18 mouse cellular contexts compared by ENCODE assay signal in genomic region chr1:185071566-185071965, GRCm38 (mm10).
A peak's percentile ranks its signal among the peaks of the same experiment; 100 is the strongest.
DNase-seq lines count a peak whose midpoint lies in the region; ATAC-seq and TF ChIP-seq lines count a peak whose summit lies in the region.
"Had no signal": no experiment of that assay in that cellular context is flagged by ENCODE, and none has a peak within 500 bp of the region (broad histone marks: within the 10 kb centered on the region; RNA-seq: fewer than 3 reads in every experiment).

No protein-coding gene starts in this region.

- WGBS in large intestine, adult 2 months = 35% methylated on average over 7 of the region's 7 CpGs
- 56% methylated on average over 7 of the region's 7 CpGs for WGBS in liver, postnatal 0 days (ENCODE audit: insufficient replicate concordance)

- no peak for TF ChIP-seq POLR2A in MEL (IDR thresholded peaks at IDR 0.05; ENCODE audit: control insufficient read depth in 1 of 2, insufficient read depth in 1 of 2, low read depth in 1 of 2, low read length in 2 of 2, poor library complexity in 1 of 2)

- H3K79me2 ChIP-seq in MEL (ENCODE audit: control insufficient read depth, insufficient read depth, low read length, poor library complexity) = no peaks in the 10 kb centered on the region

- no peaks in the 10 kb centered on the region for H3K36me3 ChIP-seq in MEL (ENCODE audit: control insufficient read depth in 1 of 2, insufficient read depth in 2 of 2, low read length in 2 of 2)
- H3K36me3 ChIP-seq in liver, postnatal 0 days (replicated peaks; ENCODE audit: insufficient read depth, low read length) = no peaks in the 10 kb centered on the region
- H3K36me3 ChIP-seq: forebrain, embryonic 15.5 days; limb, embryonic 15.5 days; midbrain, embryonic 10.5 days had no signal

- peak; percentile 35; the same call in 1 of the 2 replicates for ATAC-seq in liver, postnatal 0 days
- ATAC-seq: forebrain, embryonic 15.5 days had no signal

- TF ChIP-seq RAD21 in MEL (IDR thresholded peaks at IDR 0.05; ENCODE audit: low read depth, low read length) = no peak

- no peaks in the 10 kb centered on the region for H3K27me3 ChIP-seq in MEL (ENCODE audit: control insufficient read depth in 1 of 2, insufficient read depth in 2 of 2, low read length in 2 of 2)
- no peaks in the 10 kb centered on the region for H3K27me3 ChIP-seq in liver, postnatal 0 days (ENCODE audit: insufficient read depth, low read length)
- H3K27me3 ChIP-seq: forebrain, embryonic 15.5 days; limb, embryonic 15.5 days had no signal

- TF ChIP-seq EP300 in MEL (IDR thresholded peaks at IDR 0.05; ENCODE audit: low read depth in 1 of 2, low read length in 2 of 2) = no peak
- 0 out of 2 replicates have a peak, but pooled peaks have one; percentile 11 for TF ChIP-seq EP300 in liver, postnatal 0 days (IDR thresholded peaks at IDR 0.05; ENCODE audit: low read depth)

- no peak overlapping the region for H3K4me2 ChIP-seq in liver, postnatal 0 days (ENCODE audit: low read depth, low read length)
- H3K4me2 ChIP-seq: forebrain, embryonic 15.5 days; limb, embryonic 15.5 days had no signal

- DNase-seq in MEL (ENCODE audit: low read depth, low spot score) = peak; percentile 3
- peak; percentile 71 for DNase-seq in c-Kit-positive CD71-positive TER-119-negative erythroid progenitor cells, embryonic 14.5 days (ENCODE audit: low read depth)
- peak; percentile 11 for DNase-seq in large intestine, adult 2 months (ENCODE audit: low read depth, low spot score)
- no peak for DNase-seq in liver, postnatal 0 days
- DNase-seq in gastrocnemius, adult 18-20 months (ENCODE audit: low spot score) = no peak
- DNase-seq in cerebellum, adult 18-20 months = no peak
- no peak for DNase-seq in layer of hippocampus, postnatal 25 days (ENCODE audit: extremely low spot score in 1 of 2, low spot score in 1 of 2)
- DNase-seq: adrenal gland, adult 8-10 months; cerebellum, adult 8-10 months; kidney, adult 18-20 months; kidney, postnatal 36 days; layer of hippocampus, postnatal 36 days; right cerebral cortex, postnatal 4 days; thymus, adult 18-20 months had no signal

- H3K9ac ChIP-seq in MEL (ENCODE audit: control insufficient read depth, low read depth, low read length, poor library complexity, severe bottlenecking) = no peak overlapping the region
- H3K9ac ChIP-seq in liver, postnatal 0 days (replicated peaks) = no peak overlapping the region
- H3K9ac ChIP-seq: forebrain, embryonic 15.5 days; limb, embryonic 15.5 days had no signal

- no peaks in the 10 kb centered on the region for H3K9me3 ChIP-seq in MEL (replicated peaks; ENCODE audit: insufficient read depth, low read length)
- no peaks in the 10 kb centered on the region for H3K9me3 ChIP-seq in liver, postnatal 0 days (ENCODE audit: low read length)
- H3K9me3 ChIP-seq: forebrain, embryonic 15.5 days; limb, embryonic 15.5 days; midbrain, embryonic 10.5 days had no signal

- H3K4me1 ChIP-seq in MEL (ENCODE audit: control insufficient read depth in 1 of 2, insufficient read depth in 2 of 2, low read length in 2 of 2) = no peaks in the 10 kb centered on the region
- H3K4me1 ChIP-seq in liver, postnatal 0 days (ENCODE audit: insufficient read depth) = no peaks in the 10 kb centered on the region
- H3K4me1 ChIP-seq: forebrain, embryonic 15.5 days; limb, embryonic 15.5 days had no signal

- H3K27ac ChIP-seq in MEL (ENCODE audit: control insufficient read depth, low read depth, low read length) = no peak overlapping the region
- no peak overlapping the region for H3K27ac ChIP-seq in liver, postnatal 0 days (ENCODE audit: low read depth)
- H3K27ac ChIP-seq: forebrain, embryonic 15.5 days; limb, embryonic 15.5 days; midbrain, embryonic 10.5 days had no signal

- H3K4me3 ChIP-seq in MEL (ENCODE audit: control insufficient read depth in 1 of 2, insufficient read depth in 1 of 2, low read depth in 2 of 2, low read length in 2 of 2) = no peak overlapping the region
- H3K4me3 ChIP-seq in liver, postnatal 0 days (ENCODE audit: low read depth, low read length) = no peak overlapping the region
- H3K4me3 ChIP-seq: erythroblast, embryonic 14.5 days; forebrain, embryonic 15.5 days; limb, embryonic 15.5 days; midbrain, embryonic 10.5 days had no signal

- TF ChIP-seq CTCF in MEL (IDR thresholded peaks at IDR 0.05 in 2 of 3, conservative IDR thresholded peaks at IDR 0.05 in 1 of 3; ENCODE audit: control insufficient read depth in 1 of 3, insufficient read depth in 1 of 3, low read depth in 2 of 3, low read length in 3 of 3, poor library complexity in 1 of 3, severe bottlenecking in 1 of 3) = no peak
- TF ChIP-seq CTCF in liver, postnatal 0 days (IDR thresholded peaks at IDR 0.05; ENCODE audit: low read depth) = no peak

TF ChIP-seq in MEL, 35 proteins besides CTCF, POLR2A, EP300 and RAD21:
- TF ChIP-seq ELF1 (IDR thresholded peaks at IDR 0.05; ENCODE audit: low read depth, low read length) (no peak), MAZ (IDR thresholded peaks at IDR 0.05; ENCODE audit: low read depth, low read length) (no peak), USF1 (IDR thresholded peaks at IDR 0.05; ENCODE audit: low read depth, low read length) (peak; percentile 46; the same call in 1 of the 2 replicates), GATA1 (IDR thresholded peaks at IDR 0.05; ENCODE audit: low read depth, low read length) (no peak), POLR2AphosphoS2 (IDR thresholded peaks at IDR 0.05; ENCODE audit: low read length) (no peak)

Comparison
In these comparisons a context has a peak if more than half of its experiments do, and no peak if none do; other contexts are left out.
1. DNase-seq: peak in MEL (single experiment), c-Kit-positive CD71-positive TER-119-negative erythroid progenitor cells, embryonic 14.5 days (single experiment) and large intestine, adult 2 months (single experiment); none in liver, postnatal 0 days (single experiment), gastrocnemius, adult 18-20 months (single experiment), cerebellum, adult 18-20 months (0 of 2) and layer of hippocampus, postnatal 25 days (0 of 2).